Mouse (Mus musculus): ENCODE data around the gene Strn3. TPM values are rescaled to one million over a fixed set of nuclear protein-coding genes. Genes with fewer than 3 reads are reported as not detected.

Gene Strn3
- polyA plus RNA-seq, 1 experiment from 2014 or later = 32.8 TPM

DNA sequence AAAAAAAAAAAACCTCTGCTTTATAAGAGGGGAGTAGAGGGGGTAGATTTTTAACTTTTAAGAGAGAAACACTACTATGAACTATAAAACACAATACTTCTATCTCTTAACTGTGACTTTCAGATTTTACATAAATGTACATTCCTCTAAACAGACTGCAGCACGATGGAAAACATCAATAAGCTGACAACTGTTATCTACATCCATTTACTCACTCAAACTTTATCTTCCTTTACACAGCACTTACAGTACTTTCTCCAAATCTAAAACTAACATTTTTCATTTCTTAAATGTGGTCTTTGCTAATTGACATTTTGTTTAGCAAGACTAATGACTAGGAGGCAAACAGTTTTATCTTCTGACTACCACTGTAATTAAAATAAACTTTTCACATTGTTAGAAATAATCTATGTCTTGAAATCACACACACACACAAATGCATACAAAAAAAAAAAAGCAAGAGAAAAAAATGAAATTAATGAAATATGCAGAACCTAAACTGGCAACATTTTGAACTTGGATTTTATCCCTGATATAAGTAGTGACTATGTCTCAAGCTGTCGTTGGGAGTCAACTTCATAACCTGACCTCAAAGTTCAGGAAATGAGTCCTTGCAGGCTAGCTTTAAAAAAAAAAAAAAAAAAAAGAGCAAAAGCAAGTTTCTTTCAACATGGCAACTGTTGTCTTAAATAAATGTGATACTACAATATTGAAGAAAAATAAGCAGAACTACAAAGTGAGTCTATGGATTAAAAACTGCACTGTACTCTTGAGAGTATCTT lies 54.8 kb downstream of the Strn3 start:
- Histone ChIP-seq H3K9me3 (no peaks in the 10 kb centered on the region), H3K27me3 (replicated peaks) (no peaks in the 10 kb centered on the region), H3K4me3 (replicated peaks) (no peak overlapping the region), H3K4me1 (replicated peaks) (no peaks in the 10 kb centered on the region), H3K4me2 (replicated peaks) (no peak overlapping the region), H3K9ac (no peak overlapping the region), H3K36me3 (peaks cover 2% of the 10 kb centered on the region; the same call in 1 of the 2 replicates), H3K27ac (no peak overlapping the region)
- 46% methylated on average over 2 of the region's 2 CpGs for WGBS
- ATAC-seq = no peak

DNA sequence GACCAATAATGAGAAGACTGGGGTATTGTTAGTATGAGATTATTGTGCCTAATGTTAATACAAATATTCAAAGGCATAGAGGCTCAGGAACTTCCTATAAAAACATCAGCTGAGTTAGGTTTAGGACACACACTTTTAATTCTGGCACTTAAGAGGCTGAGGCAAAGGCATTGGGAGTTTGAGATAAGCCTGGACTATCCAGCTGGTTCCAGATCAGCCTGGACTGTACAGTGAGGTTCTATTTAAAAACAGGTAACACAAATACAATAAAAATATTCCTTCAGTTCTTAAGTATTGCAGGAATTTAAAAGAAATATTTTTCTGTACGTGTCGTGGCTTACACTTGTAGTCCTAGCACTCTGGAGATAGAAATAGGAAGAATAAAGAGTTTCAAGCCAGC lies 55.4 kb downstream of the Strn3 start:
- WGBS = 83% methylated on average over 2 of the region's 2 CpGs
- ATAC-seq = no peak

DNA sequence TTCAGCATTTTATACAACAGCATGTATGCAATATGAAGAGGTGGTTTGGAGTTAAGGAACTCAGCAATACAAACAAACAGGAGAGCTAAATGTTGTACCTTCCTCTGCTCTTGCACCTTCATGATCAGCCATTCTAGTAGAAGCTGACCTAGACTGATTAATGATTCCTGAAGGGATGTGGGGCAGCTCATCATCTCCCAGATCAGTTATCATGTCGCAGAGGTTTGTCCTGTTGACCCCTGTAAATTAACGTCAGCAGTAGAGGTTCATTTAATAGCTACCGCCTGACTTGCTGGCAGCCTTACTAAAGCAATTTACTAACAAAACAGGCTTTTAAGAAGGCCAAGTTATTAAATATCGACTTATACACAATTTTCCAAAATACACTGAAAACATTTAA lies 58.2 kb downstream of the Strn3 start:
- 72% methylated on average over 4 of the region's 4 CpGs for WGBS
- no peaks in the 10 kb centered on the region for H3K9me3 ChIP-seq
- H3K36me3 ChIP-seq = peaks cover 2% of the 10 kb centered on the region; the same call in 1 of the 2 replicates

More for the DNA sequence above, 55.4 kb downstream of the Strn3 start:
- Histone ChIP-seq H3K4me1 (replicated peaks) (no peaks in the 10 kb centered on the region), H3K9me3 (no peaks in the 10 kb centered on the region), H3K4me2 (replicated peaks) (no peak overlapping the region), H3K27ac (no peak overlapping the region), H3K4me3 (replicated peaks) (no peak overlapping the region), H3K9ac (no peak overlapping the region), H3K27me3 (replicated peaks) (no peaks in the 10 kb centered on the region), H3K36me3 (peaks cover 2% of the 10 kb centered on the region; the same call in 1 of the 2 replicates)

DNA sequence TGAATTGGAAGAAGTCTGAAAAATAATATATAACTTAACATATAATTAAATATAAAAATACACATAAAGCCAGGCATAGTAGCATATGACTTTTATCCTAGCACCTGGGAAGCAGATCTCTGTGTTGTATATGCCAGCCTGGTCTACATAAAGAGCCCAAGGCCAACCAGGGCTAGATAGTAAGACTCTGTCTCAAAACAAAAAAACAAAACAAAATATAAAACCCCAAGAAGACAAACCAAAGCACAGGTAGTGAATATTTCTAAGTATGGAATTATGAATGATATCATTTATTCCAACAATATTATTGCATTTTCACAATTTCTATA lies 68.4 kb downstream of the Strn3 start:
- H3K9me3 ChIP-seq = no peaks in the 10 kb centered on the region
- H3K9ac ChIP-seq = no peak overlapping the region
- H3K36me3 ChIP-seq = 0 out of 2 replicates have a peak, but pooled peaks cover 3% of the 10 kb centered on the region
- H3K4me1 ChIP-seq (replicated peaks) = no peaks in the 10 kb centered on the region
- H3K4me2 ChIP-seq (replicated peaks) = no peak overlapping the region
- H3K4me3 ChIP-seq (replicated peaks) = no peak overlapping the region
- ATAC-seq = no peak
- H3K27ac ChIP-seq = no peak overlapping the region
- H3K27me3 ChIP-seq (replicated peaks) = no peaks in the 10 kb centered on the region

More for the DNA sequence above, 58.2 kb downstream of the Strn3 start:
- no peak overlapping the region for H3K4me2 ChIP-seq (replicated peaks)
- no peak overlapping the region for H3K27ac ChIP-seq
- ATAC-seq = no peak
- no peak overlapping the region for H3K9ac ChIP-seq
- no peaks in the 10 kb centered on the region for H3K27me3 ChIP-seq (replicated peaks)
- no peaks in the 10 kb centered on the region for H3K4me1 ChIP-seq (replicated peaks)
- H3K4me3 ChIP-seq (replicated peaks) = no peak overlapping the region

DNA sequence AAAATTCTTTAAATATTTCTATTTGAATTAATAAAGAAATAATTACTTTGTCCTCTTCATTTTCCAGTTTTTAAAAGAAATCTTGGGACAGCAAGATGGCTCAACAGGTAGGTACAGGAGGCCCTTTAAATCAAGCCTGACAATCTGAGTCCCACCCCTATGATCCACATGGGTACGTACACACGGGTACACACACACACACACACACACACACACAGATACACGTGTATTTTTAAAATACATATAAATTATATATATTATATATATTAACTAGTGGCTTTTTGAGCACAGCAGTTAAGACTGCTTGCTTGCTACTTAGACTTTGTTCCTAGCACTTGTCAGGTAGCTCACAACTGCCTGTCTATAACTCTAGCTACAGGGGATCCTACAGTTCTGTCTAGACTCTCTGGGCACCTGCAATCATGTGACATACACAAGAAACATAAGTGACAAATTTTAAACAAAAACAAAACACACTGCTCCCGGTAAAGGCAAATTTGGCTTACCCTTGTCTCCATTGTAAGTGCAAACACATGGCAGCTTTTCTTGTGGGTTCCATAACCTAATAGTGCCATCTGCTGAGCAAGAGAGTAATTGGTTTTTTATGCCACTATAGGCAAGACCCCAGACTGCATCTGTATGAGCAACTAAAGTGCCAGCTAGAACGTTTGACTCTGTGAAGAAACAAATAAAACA lies 68.9 kb downstream of the Strn3 start:
- Histone ChIP-seq H3K36me3 (peaks cover 6% of the 10 kb centered on the region; the same call in 1 of the 2 replicates), H3K4me2 (replicated peaks) (no peak overlapping the region), H3K27ac (no peak overlapping the region), H3K4me1 (replicated peaks) (no peaks in the 10 kb centered on the region), H3K4me3 (replicated peaks) (no peak overlapping the region), H3K9ac (no peak overlapping the region), H3K27me3 (replicated peaks) (no peaks in the 10 kb centered on the region), H3K9me3 (no peaks in the 10 kb centered on the region)
- no peak for ATAC-seq
- WGBS = 79% methylated on average over 5 of the region's 5 CpGs

GRCm38 (mm10) chr12:51621161-51621560 lies 70.5 kb downstream of the Strn3 start:
- H3K4me2 ChIP-seq (replicated peaks) = no peak overlapping the region
- no peak overlapping the region for H3K27ac ChIP-seq
- no peaks in the 10 kb centered on the region for H3K27me3 ChIP-seq (replicated peaks)
- H3K36me3 ChIP-seq = peaks cover 11% of the 10 kb centered on the region; the same call in 1 of the 2 replicates
- WGBS = 85% methylated on average over 5 of the region's 5 CpGs
- H3K9me3 ChIP-seq = no peaks in the 10 kb centered on the region
- ATAC-seq = no peak
- no peak overlapping the region for H3K4me3 ChIP-seq (replicated peaks)
- no peak overlapping the region for H3K9ac ChIP-seq
- H3K4me1 ChIP-seq (replicated peaks) = no peaks in the 10 kb centered on the region

DNA sequence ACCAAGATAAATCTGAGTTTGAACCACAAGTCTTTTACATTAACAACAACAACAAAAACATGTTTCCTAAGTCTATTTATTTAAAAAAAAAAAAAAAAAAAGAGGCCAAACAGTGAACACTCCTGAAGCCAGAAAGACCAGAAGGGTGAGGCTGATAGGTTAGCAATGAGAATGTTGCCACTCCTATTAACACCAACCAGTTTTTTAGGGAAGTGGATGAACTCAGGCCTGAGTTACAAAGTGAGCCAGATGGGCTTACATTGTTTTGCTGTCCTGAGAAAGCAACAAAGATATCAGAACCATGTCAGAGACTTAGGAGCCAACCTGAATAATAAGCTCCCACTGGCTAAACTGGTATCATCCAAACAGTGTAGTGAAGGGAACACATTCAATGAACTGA lies 71.1 kb downstream of the Strn3 start:
- no peak overlapping the region for H3K4me2 ChIP-seq (replicated peaks)
- no peak overlapping the region for H3K4me3 ChIP-seq (replicated peaks)
- no peaks in the 10 kb centered on the region for H3K9me3 ChIP-seq
- no peak for ATAC-seq
- H3K4me1 ChIP-seq (replicated peaks) = no peaks in the 10 kb centered on the region
- no peak overlapping the region for H3K27ac ChIP-seq
- H3K9ac ChIP-seq = no peak overlapping the region
- no peaks in the 10 kb centered on the region for H3K27me3 ChIP-seq (replicated peaks)
- peaks cover 8% of the 10 kb centered on the region; the same call in 1 of the 2 replicates for H3K36me3 ChIP-seq

- Histone ChIP-seq H3K9ac (no peak overlapping the region), H3K4me3 (replicated peaks) (no peak overlapping the region), H3K36me3 (peaks cover 20% of the 10 kb centered on the region; the same call in 1 of the 2 replicates), H3K4me2 (replicated peaks) (no peak overlapping the region), H3K27ac (no peak overlapping the region), H3K4me1 (replicated peaks) (no peaks in the 10 kb centered on the region), H3K27me3 (replicated peaks) (no peaks in the 10 kb centered on the region), H3K9me3 (no peaks in the 10 kb centered on the region)
- ATAC-seq = no peak
- 80% methylated on average over 5 of the region's 5 CpGs for WGBS
Observed at GRCm38 (mm10) chr12:51612361-51612760, 79.3 kb downstream of the Strn3 start.

DNA sequence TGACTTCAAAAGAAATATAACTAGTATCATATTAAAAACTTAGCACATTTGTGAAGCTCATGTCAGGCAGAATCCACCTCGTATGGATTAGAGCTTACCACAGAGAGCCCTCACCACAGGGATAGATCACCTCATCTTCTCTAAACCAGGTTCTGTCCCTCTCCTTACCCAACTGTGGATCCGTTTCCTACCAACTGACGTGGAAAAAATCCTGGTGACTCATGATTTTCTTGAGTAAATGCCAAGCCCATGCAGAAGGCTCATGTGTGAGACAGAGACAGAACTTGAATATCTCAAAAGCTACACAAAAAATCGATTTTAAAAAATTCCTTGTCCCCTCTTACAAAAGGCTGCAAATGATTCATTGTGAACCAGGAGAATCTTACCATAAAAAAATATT lies 85.6 kb downstream of the Strn3 start:
- no peak for ATAC-seq
- 0 out of 2 replicates have a peak, but pooled peaks cover 6% of the 10 kb centered on the region for H3K36me3 ChIP-seq
- 86% methylated on average over 4 of the region's 4 CpGs for WGBS
- H3K9ac ChIP-seq = no peak overlapping the region
- no peak overlapping the region for H3K4me2 ChIP-seq (replicated peaks)
- no peak overlapping the region for H3K4me3 ChIP-seq (replicated peaks)
- H3K27ac ChIP-seq = no peak overlapping the region
- H3K27me3 ChIP-seq (replicated peaks) = no peaks in the 10 kb centered on the region
- no peaks in the 10 kb centered on the region for H3K4me1 ChIP-seq (replicated peaks)
- H3K9me3 ChIP-seq = no peaks in the 10 kb centered on the region

- H3K4me2 ChIP-seq (replicated peaks) = no peak overlapping the region
- no peak for ATAC-seq
Observed at GRCm38 (mm10) chr12:51603306-51603705, 88.4 kb downstream of the Strn3 start.

DNA sequence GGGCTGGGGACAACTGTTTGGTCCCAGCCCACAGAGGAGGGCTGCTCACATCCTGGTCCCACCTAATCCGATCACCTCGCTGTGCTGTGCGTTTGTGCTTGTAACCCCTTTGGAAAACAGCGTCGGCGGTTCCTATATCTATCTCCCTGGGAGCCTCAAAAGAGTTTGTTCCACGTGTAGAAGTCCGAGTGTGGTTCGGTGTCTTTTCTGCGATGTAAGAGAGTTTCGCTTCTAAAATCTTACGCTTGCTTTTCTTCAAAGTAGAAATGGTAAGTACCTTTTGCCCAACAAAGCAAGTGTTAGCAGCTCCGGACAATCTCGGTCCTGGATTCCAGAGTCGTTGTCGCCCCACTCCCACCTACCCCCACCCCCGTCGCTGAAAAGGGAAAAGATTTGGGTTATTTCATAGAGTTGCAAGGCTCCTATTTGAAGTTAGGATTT lies 97.6 kb downstream of the Strn3 start:
- H3K27me3 ChIP-seq (replicated peaks) = peaks cover 32% of the 10 kb centered on the region
- H3K9ac ChIP-seq = peak overlapping the region; percentile 39
- peak overlapping the region; percentile 100 for H3K4me2 ChIP-seq (replicated peaks)
- H3K27ac ChIP-seq = no peak overlapping the region
- H3K36me3 ChIP-seq = no peaks in the 10 kb centered on the region
- H3K9me3 ChIP-seq = no peaks in the 10 kb centered on the region
- no peak; the same call in 1 of the 2 replicates for ATAC-seq
- H3K4me1 ChIP-seq (replicated peaks) = peaks cover 15% of the 10 kb centered on the region
- WGBS = 1% methylated on average over 18 of the region's 18 CpGs
- H3K4me3 ChIP-seq (replicated peaks) = peak overlapping the region; percentile 59

More at GRCm38 (mm10) chr12:51603306-51603705, 88.4 kb downstream of the Strn3 start:
- Histone ChIP-seq H3K36me3 (0 out of 2 replicates have a peak, but pooled peaks cover 3% of the 10 kb centered on the region), H3K4me1 (replicated peaks) (no peaks in the 10 kb centered on the region), H3K9me3 (no peaks in the 10 kb centered on the region), H3K4me3 (replicated peaks) (no peak overlapping the region), H3K27ac (no peak overlapping the region), H3K27me3 (replicated peaks) (no peaks in the 10 kb centered on the region), H3K9ac (no peak overlapping the region)
- WGBS = 97% methylated on average over 10 of the region's 10 CpGs

DNA sequence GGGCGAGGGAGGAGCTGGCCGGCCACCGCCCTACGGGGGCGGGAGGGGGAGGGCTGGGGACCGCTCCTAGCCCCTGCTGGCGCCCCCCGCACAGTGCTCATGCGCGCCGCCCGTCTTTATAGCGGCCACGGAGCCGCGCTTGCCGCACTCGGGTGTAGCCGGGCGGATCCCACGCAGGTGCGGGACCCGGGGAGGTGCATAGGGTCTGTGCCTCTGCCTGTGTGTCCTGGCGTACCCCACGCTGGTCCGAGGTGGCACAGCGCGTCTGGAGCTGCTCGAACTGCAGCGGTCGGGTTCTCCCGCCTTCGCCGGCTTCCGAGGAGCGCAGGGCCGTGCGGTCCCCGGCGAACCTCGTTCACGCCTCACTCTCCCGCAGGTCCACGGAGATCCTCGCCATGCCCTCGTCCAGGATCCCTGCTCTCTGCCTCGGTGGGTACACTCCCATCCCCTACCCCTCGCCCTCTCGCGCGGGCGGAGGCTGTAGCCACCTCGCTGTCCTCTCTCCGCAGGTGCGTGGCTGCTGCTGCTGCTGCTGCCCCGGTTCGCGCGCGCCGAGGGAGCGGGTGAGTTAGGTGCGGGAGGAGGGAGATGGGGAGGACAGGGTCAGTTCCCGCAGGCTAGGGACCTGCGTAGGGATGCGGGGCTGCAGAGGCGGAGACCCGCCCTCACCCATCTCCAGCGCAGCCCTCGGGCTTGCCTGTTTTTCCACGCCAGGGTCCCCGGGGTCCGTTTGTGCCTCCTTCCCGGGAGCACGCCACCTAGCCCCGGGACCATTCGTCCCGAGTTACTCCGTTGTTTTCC lies 98.3 kb downstream of the Strn3 start, which contains the start of gene Coch:
Coch (plus strand) TSS at position 113 of the 801 bp plus-strand sequence.
- peaks cover 15% of the 10 kb centered on the region for H3K4me1 ChIP-seq (replicated peaks)
- under 1% methylated on average over 76 of the region's 79 CpGs for WGBS
- peaks cover 32% of the 10 kb centered on the region for H3K27me3 ChIP-seq (replicated peaks)
- H3K36me3 ChIP-seq = no peaks in the 10 kb centered on the region
- no peaks in the 10 kb centered on the region for H3K9me3 ChIP-seq
- peak; percentile 81 for ATAC-seq
- peak within 1 kb of the TSS; percentile 39 for H3K9ac ChIP-seq
- peak within 1 kb of the TSS; percentile 59 for H3K4me3 ChIP-seq (replicated peaks)
- no peak within 1 kb of the TSS for H3K27ac ChIP-seq
- peak within 1 kb of the TSS; percentile 100 for H3K4me2 ChIP-seq (replicated peaks)
